Mouse (Mus musculus) kidney, embryonic 14.5 days (tissue): Measurements from ENCODE around the gene Katnal1. TPM values are rescaled to one million over a fixed set of nuclear protein-coding genes. Genes with fewer than 3 reads are reported as not detected.

ENCODE experiments used
- ATAC-seq: fragments of 200-750 bp; cut with Nextera tagmentation; 2 replicates; pipeline ENCODE4 v1.8.0; 2017; ENCODE audit warnings: moderate number of reproducible peaks, mild to moderate bottlenecking, moderate TSS enrichment, moderate library complexity; ENCODE audit not compliant: low FRiP score, low TSS enrichment
- H3K27ac ChIP-seq: fragments of 300-500 bp; sonication (generic); 2 replicates; pipeline ENCODE4 v1.5.1; 2014; ENCODE audit warnings: low read depth, mild to moderate bottlenecking, low read length, moderate library complexity, mixed read lengths
- H3K27me3 ChIP-seq: fragments of 300-500 bp; sonication (generic); 2 replicates; pipeline ENCODE4 v1.6.1; 2014; ENCODE audit warnings: mild to moderate bottlenecking, low read length; ENCODE audit not compliant: control insufficient read depth, insufficient read depth
- H3K36me3 ChIP-seq: fragments of 300-500 bp; sonication (generic); 2 replicates; pipeline ENCODE4 v1.6.1; 2014; ENCODE audit warnings: low read length, mixed read lengths; ENCODE audit not compliant: control insufficient read depth, insufficient read depth
- H3K4me1 ChIP-seq: fragments of 300-500 bp; sonication (generic); 2 replicates; pipeline ENCODE4 v1.6.1; 2014; ENCODE audit warnings: low read length, mixed read lengths; ENCODE audit not compliant: control insufficient read depth, insufficient read depth
- H3K4me2 ChIP-seq: fragments of 300-500 bp; sonication (generic); replicated peaks from 2 replicates; pipeline ENCODE4 v1.6.1; 2014; ENCODE audit warnings: low read depth, mild to moderate bottlenecking, low read length
- H3K4me3 ChIP-seq: fragments of 300-500 bp; sonication (generic); 2 replicates; pipeline ENCODE4 v1.5.1; 2014; ENCODE audit warnings: mild to moderate bottlenecking, low read length
- H3K9ac ChIP-seq: fragments of 300-500 bp; sonication (generic); 2 replicates; pipeline ENCODE4 v1.6.1; 2014; ENCODE audit warnings: low read depth, mild to moderate bottlenecking, low read length, moderate library complexity
- H3K9me3 ChIP-seq: fragments of 300-500 bp; sonication (generic); 2 replicates; pipeline ENCODE4 v1.6.1; 2016; ENCODE audit warnings: low read length; ENCODE audit not compliant: control insufficient read depth
- WGBS: fragments of 180-500 bp; shearing (Covaris S2); extraction: QIAGEN DNeasy Blood & Tissue Kit; methylation state at CpG from one replicate; pipeline ENCODE4 v1.1.7; 2014; 5-methylcytosine and 5-hydroxymethylcytosine counted together
- polyA plus RNA-seq: library from polyadenylated mRNA; unstranded; fragments of >200 nt; fragmentation: Nextera tagmentation; extraction: Ambion mirVana; gene quantifications from 2 replicates; pipeline ENCODE4 v1.2.1, GENCODE M21; 2014

Katnal1 gene
- 7.7 and 13.3 TPM in 2 replicates for polyA plus RNA-seq

DNA sequence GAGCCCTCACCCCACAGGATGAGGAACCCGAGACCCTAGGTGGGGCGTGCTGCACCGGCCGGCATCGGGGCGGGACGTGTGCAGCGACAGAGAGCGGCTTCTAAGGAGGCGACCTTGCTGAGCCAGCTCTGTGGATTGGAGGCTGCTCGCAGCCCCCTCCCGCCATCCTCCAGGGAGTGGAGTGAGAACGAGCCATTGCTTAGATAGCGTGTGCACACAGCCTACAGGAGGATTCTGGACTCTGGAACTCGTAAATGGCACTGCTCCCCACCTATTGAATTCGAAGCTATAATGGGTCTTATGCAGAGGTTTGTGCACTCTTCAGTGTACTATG, at the start of gene Katnal1:
TSS of gene Katnal1 (minus strand) at position 205 of the 334 bp plus-strand sequence.
- H3K4me2 ChIP-seq, result peak within 1 kb of the TSS; percentile 86
- no peak; the same call in 1 of the 2 replicates for ATAC-seq
- peaks cover 10% of the 10 kb centered on the region for H3K4me1 ChIP-seq
- no peaks in the 10 kb centered on the region for H3K9me3 ChIP-seq
- H3K36me3 ChIP-seq, result peaks cover 3% of the 10 kb centered on the region; the same call in 1 of the 2 replicates
- H3K27me3 ChIP-seq, result no peaks in the 10 kb centered on the region
- peak within 1 kb of the TSS; percentile 78 for H3K4me3 ChIP-seq
- peak within 1 kb of the TSS; percentile 77 for H3K27ac ChIP-seq
- 2% methylated on average over 16 of the region's 16 CpGs for WGBS
- peak within 1 kb of the TSS; percentile 81 for H3K9ac ChIP-seq

DNA sequence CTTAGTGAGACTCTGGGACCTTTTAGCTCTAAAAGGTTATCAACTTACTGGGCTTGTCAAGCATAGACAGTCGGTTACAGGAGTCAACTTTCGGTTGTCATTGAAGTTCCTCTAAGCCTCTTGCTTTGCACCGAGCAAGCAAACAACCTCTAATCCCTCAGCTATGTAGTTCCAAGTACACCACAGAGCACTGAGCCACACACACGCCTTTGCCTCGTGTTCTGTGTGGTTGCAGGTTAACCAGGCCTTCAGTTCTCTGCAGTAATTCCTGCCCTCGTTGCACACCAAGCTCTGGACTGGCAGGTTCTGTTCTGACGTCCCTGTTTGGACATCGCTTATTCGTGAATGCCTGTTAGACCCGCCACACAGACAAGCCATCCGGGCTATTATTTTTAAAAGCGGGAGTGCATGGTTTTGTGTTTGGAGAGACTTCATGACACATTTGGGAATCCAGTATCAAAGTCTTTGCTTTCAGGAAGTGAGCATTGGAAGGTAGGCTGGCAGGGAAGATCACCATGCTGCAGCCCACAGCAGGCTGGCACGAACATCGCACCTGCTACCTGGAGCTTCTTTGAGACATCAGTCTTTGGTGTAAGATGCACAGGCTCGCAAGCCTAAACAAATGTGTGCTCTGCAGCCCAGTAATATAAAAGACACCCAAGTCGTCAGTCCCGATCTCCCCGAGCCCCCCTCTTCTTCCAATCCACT, 49.5 kb upstream of the Katnal1 start:
- Histone ChIP-seq H3K27ac (peak overlapping the region; percentile 25), H3K4me3 (no peak overlapping the region), H3K4me2 (no peak overlapping the region), H3K9me3 (peaks cover 3% of the 10 kb centered on the region; the same call in 1 of the 2 replicates), H3K27me3 (no peaks in the 10 kb centered on the region), H3K36me3 (no peaks in the 10 kb centered on the region), H3K9ac (no peak overlapping the region; the same call in 1 of the 2 replicates), H3K4me1 (peaks cover 16% of the 10 kb centered on the region; the same call in 1 of the 2 replicates)
- WGBS, result 60% methylated on average over 18 of the region's 18 CpGs
- ATAC-seq, result no peak

DNA sequence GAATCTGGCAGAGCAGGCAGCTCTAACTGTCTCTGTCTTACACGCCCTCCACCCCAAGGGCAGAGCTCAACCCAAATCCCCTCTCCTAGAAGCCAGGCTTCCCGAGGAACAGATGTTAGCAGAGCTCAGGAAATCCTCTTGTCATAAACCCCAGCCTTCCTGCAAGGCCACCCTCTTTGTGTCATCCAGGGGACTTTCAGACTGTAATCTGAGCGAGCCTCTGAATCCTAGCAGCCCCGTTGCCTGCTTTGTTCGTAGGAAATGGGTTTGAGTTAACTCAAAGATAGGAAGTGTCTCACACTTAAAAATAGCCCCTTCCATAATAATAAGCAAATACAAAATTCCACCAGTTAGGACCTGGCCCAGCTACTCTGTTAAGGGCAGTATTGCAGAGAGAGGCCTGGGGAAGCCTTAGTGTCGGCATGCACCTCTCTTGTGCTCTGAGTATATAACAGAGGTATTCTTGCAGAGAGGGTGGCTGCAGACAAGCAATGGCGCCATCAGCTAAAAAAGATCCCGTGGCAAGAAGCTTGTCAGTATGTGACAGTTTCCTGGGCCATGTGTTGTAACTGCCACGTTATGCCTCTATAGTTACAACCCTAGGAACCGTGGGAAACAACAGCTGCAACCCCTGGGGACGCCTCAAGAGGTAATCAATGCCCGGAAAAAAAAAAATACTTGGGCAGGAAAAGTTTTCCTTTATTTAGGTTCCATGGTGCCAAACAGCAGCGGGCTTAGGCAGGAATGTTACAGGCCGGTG, 48.8 kb upstream of the Katnal1 start:
- Histone ChIP-seq H3K9ac (no peak overlapping the region), H3K9me3 (no peaks in the 10 kb centered on the region), H3K27me3 (no peaks in the 10 kb centered on the region), H3K4me1 (peaks cover 16% of the 10 kb centered on the region; the same call in 1 of the 2 replicates), H3K36me3 (no peaks in the 10 kb centered on the region), H3K4me2 (no peak overlapping the region), H3K4me3 (no peak overlapping the region), H3K27ac (peak overlapping the region; percentile 25)
- 17% methylated on average over 14 of the region's 14 CpGs for WGBS
- ATAC-seq, result no peak; the same call in 1 of the 2 replicates

DNA sequence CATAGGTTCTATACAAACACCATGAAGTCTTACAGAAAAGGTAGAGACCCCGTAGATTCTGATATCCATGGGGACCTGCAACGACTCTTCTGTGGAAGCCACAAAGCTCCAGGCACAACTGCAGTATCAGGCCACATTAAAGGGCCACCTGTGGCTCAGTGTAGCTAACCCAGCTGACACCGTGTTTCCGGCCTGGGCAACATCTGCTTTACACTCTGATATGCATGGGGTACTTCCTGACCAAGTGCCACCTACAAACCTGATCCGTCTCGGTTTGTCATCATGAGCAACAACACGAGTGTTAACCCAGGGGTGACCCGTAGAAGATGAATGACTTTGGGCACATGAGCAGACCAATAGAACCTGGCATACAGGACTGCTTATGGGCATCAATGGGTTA, 47.8 kb upstream of the Katnal1 start:
- 69% methylated on average over 8 of the region's 8 CpGs for WGBS

DNA sequence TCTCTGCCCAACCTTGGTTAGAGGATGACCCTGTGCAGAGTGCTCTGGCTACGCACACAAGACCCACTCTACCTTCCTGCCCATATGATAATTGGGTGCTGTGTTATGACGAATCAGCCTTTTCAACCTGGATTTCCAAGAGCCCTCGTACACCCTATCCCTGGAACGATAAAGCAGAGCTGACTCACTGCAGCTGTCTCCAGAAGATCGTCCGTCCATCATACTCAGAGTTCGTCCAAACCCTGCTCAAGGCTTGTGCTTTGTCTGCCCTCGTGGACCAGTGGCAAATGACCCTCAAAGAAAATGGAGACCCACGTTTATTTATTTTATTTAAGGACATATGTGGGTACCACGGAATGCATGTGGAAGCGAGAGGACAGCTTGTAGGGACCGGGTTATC, 45.9 kb upstream of the Katnal1 start:
- WGBS, result 93% methylated on average over 12 of the region's 12 CpGs
- H3K27me3 ChIP-seq, result no peaks in the 10 kb centered on the region
- H3K9ac ChIP-seq, result no peak overlapping the region
- no peaks in the 10 kb centered on the region for H3K9me3 ChIP-seq
- H3K4me1 ChIP-seq, result peaks cover 17% of the 10 kb centered on the region; the same call in 1 of the 2 replicates
- H3K36me3 ChIP-seq, result no peaks in the 10 kb centered on the region
- ATAC-seq, result no peak
- H3K27ac ChIP-seq, result no peak overlapping the region
- no peak overlapping the region for H3K4me2 ChIP-seq
- no peak overlapping the region for H3K4me3 ChIP-seq

More for the DNA sequence above, 47.8 kb upstream of the Katnal1 start:
- no peak overlapping the region for H3K4me2 ChIP-seq
- H3K4me1 ChIP-seq, result peaks cover 16% of the 10 kb centered on the region; the same call in 1 of the 2 replicates
- no peaks in the 10 kb centered on the region for H3K27me3 ChIP-seq
- no peak overlapping the region for H3K27ac ChIP-seq
- no peaks in the 10 kb centered on the region for H3K36me3 ChIP-seq
- no peak for ATAC-seq
- no peak overlapping the region for H3K9ac ChIP-seq
- no peaks in the 10 kb centered on the region for H3K9me3 ChIP-seq
- no peak overlapping the region for H3K4me3 ChIP-seq

DNA sequence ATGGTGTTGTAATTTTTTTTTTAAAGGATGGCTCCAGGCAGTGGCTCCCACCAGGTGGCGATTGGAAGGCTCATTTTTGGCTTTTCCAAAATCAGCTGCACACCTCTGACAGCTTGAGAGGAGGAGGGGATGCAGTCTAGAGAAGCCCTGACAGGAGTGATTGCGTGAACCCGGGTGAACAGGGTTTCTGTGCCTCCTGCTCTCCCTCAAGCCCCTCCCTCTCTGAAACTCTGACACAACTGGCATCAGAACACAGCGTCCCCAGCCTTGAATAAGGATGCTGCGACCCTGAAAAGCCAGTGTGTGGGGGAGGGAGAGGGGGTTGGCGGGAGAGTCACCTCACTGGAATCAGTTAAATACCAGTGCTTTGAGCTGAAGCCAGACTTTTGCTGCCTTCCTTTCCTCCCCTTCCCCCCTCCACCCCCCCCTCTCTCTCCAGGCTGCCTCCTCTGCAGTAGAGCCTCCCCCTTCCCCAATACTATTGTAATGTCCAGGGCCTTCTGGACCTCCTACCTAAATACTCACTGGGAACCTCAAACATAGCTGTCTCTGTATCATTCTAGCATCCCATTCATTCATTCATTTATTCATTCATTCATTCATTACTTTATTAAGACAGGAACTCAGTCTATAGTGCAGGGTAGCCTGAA, 44.0 kb upstream of the Katnal1 start:
- 3% methylated on average over 6 of the region's 6 CpGs for WGBS
- Histone ChIP-seq H3K4me2 (no peak overlapping the region), H3K4me1 (peaks cover 22% of the 10 kb centered on the region), H3K9me3 (no peaks in the 10 kb centered on the region), H3K9ac (no peak overlapping the region), H3K36me3 (no peaks in the 10 kb centered on the region), H3K27me3 (no peaks in the 10 kb centered on the region), H3K4me3 (no peak overlapping the region), H3K27ac (no peak overlapping the region)
- no peak for ATAC-seq

DNA sequence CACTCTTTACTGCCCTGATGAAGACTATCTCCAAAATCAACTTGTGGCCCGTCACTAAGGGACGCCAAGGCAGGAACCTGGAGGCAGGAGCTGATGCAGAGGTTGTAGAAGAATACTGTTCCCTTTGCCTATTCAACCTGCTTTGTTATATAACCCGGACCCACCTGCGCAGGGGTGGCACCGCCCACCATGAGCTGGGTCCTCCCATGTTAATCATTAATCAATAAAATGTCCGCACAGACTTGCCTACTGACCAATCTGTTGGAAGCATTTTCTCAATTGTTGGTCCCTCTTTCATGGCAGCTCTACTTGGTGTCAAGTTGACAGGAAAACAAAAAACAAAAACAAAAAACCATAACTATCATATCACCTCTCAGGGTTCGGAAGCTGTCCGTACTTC, 43.0 kb upstream of the Katnal1 start:
- Histone ChIP-seq H3K9me3 (no peaks in the 10 kb centered on the region), H3K36me3 (no peaks in the 10 kb centered on the region), H3K27ac (no peak overlapping the region), H3K4me3 (no peak overlapping the region), H3K27me3 (no peaks in the 10 kb centered on the region), H3K4me1 (peaks cover 14% of the 10 kb centered on the region), H3K9ac (no peak overlapping the region), H3K4me2 (no peak overlapping the region)
- no peak for ATAC-seq
- WGBS, result 84% methylated on average over 8 of the region's 8 CpGs

DNA sequence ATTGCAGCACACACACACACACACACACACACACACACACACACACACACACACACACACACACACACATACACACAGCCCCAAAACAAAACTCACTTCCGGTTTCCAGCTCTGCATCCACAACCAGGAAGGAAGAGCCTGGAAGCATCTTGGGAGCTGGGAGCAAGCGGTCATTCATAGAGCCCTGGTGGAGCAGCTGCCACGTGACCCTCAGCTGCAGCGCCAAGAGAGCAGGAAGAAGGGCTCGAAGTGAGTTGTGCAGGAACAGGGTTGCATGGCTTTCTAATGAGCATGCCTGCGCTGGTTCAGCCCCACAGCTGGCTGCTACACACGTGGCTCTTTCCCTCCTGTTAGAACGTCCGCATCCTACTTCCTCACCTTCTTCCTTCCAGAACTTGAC, 40.5 kb upstream of the Katnal1 start:
- peak; percentile 62 for ATAC-seq
- H3K9me3 ChIP-seq, result no peaks in the 10 kb centered on the region
- no peaks in the 10 kb centered on the region for H3K27me3 ChIP-seq
- H3K4me3 ChIP-seq, result no peak overlapping the region
- no peak overlapping the region for H3K4me2 ChIP-seq
- H3K36me3 ChIP-seq, result no peaks in the 10 kb centered on the region
- 31% methylated on average over 9 of the region's 9 CpGs for WGBS
- peak overlapping the region; percentile 70; the same call in 1 of the 2 replicates for H3K27ac ChIP-seq
- peaks cover 24% of the 10 kb centered on the region for H3K4me1 ChIP-seq
- no peak overlapping the region for H3K9ac ChIP-seq
